Mouse (Mus musculus) spleen, adult 2 months (tissue): ENCODE results near the gene Ednra. TPM values are rescaled to one million over a fixed set of nuclear protein-coding genes. Genes with fewer than 3 reads are reported as not detected.

Experiments used
- DNase-seq, 2 experiments: peaks; one replicate each; pipeline versions ENCODE4 v3.0.0 to v3.0.0-alpha.2; 2012 to 2021; ENCODE audit warnings: low spot score in 2 of 2, low read depth in 1 of 2
- H3K27ac ChIP-seq: fragments of 200-500 bp; 2 replicates; pipeline ENCODE4 v1.5.1; 2012; ENCODE audit warnings: low read length, inconsistent platforms; ENCODE audit not compliant: insufficient read depth
- H3K27me3 ChIP-seq: fragments of 200-500 bp; 2 replicates; pipeline ENCODE4 v1.6.1; 2012; ENCODE audit warnings: mild to moderate bottlenecking, moderate library complexity, low read length, inconsistent platforms; ENCODE audit not compliant: control insufficient read depth, insufficient read depth
- H3K36me3 ChIP-seq: fragments of 200-500 bp; 2 replicates; pipeline ENCODE4 v1.6.1; 2012; ENCODE audit warnings: mild to moderate bottlenecking, low read length, inconsistent platforms; ENCODE audit not compliant: control insufficient read depth, insufficient read depth
- H3K4me1 ChIP-seq: fragments of 200-500 bp; 2 replicates; pipeline ENCODE4 v1.6.1; 2011; ENCODE audit warnings: inconsistent platforms; ENCODE audit not compliant: control insufficient read depth, insufficient read depth, insufficient read length
- H3K4me3 ChIP-seq: fragments of 200-500 bp; 2 replicates; pipeline ENCODE4 v1.5.1; 2011; ENCODE audit warnings: mild to moderate bottlenecking, inconsistent platforms; ENCODE audit not compliant: insufficient read depth, insufficient read length; ENCODE audit errors: extremely low read depth
- CTCF ChIP-seq: fragments of 200-500 bp; IDR thresholded peaks from 2 replicates; pipeline ENCODE4 v1.5.1; 2011; ENCODE audit warnings: mild to moderate bottlenecking, inconsistent platforms; ENCODE audit not compliant: insufficient read depth, insufficient read length, insufficient replicate concordance; ENCODE audit errors: extremely low read depth
- POLR2A ChIP-seq: fragments of 200-500 bp; IDR thresholded peaks from 2 replicates; pipeline ENCODE4 v1.6.1; 2011; ENCODE audit warnings: low read depth, low read length, inconsistent platforms
- WGBS: fragments of 180-500 bp; shearing (Covaris S2); methylation state at CpG from one replicate; pipeline ENCODE4 v1.1.7; 2018; 5-methylcytosine and 5-hydroxymethylcytosine counted together
- polyA plus RNA-seq: library from polyadenylated mRNA; depleted of rRNA; stranded (reverse); fragments of >200 nt; gene quantifications from 2 replicates; pipeline ENCODE4 v1.2.3, GENCODE M21; 2012

Gene Ednra
- polyA plus RNA-seq, 1 experiment = 2.1 TPM

- Histone ChIP-seq H3K36me3 (no peaks in the 10 kb centered on the region), H3K27ac (no peak overlapping the region), H3K4me1 (no peaks in the 10 kb centered on the region), H3K4me3 (no peak overlapping the region), H3K27me3 (no peaks in the 10 kb centered on the region)
- no peak for DNase-seq
- WGBS = 86% methylated on average over 3 of the region's 3 CpGs
- no peak for TF ChIP-seq POLR2A
- TF ChIP-seq CTCF = no peak
Observed at GRCm38 (mm10) chr8:77762967-77763366, 38.7 kb upstream of the Ednra start.

- no peaks in the 10 kb centered on the region for H3K4me1 ChIP-seq
- 80% methylated on average over 4 of the region's 4 CpGs for WGBS
- no peaks in the 10 kb centered on the region for H3K27me3 ChIP-seq
- DNase-seq = no peak
- no peaks in the 10 kb centered on the region for H3K36me3 ChIP-seq
- TF ChIP-seq CTCF = no peak
- no peak for TF ChIP-seq POLR2A
- H3K4me3 ChIP-seq = no peak overlapping the region
- no peak overlapping the region for H3K27ac ChIP-seq
Observed at GRCm38 (mm10) chr8:77755441-77755840, 31.2 kb upstream of the Ednra start.

- no peak for DNase-seq
- 83% methylated on average over 5 of the region's 5 CpGs for WGBS
- H3K36me3 ChIP-seq = no peaks in the 10 kb centered on the region
- H3K27ac ChIP-seq = no peak overlapping the region
- H3K4me1 ChIP-seq = no peaks in the 10 kb centered on the region
- no peaks in the 10 kb centered on the region for H3K27me3 ChIP-seq
- no peak overlapping the region for H3K4me3 ChIP-seq
- TF ChIP-seq CTCF (no peak), POLR2A (no peak)
Observed at GRCm38 (mm10) chr8:77753796-77754195, 29.5 kb upstream of the Ednra start.

DNA sequence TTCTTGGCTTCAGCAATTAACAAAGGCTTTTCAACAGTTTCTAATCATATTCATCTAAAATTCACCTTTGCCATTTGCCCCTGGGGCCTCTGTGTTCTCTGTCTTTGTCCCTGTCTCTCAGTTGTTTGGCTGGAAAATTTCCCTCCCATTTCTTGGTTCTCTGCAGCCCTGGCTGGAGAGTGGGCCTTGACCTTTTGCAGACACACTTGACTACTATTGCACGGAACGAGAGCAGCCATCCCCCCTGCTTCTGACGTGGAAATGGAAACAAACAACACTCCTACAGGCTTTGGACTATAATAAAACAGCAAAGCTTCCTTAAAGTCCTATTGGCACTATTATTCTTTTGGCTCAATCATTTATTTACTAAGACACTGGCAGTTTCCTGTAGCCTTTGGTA is 27.8 kb upstream of the Ednra start:
- DNase-seq = no peak
- H3K4me1 ChIP-seq = no peaks in the 10 kb centered on the region
- no peak for TF ChIP-seq CTCF
- TF ChIP-seq POLR2A = no peak
- H3K36me3 ChIP-seq = no peaks in the 10 kb centered on the region
- H3K27me3 ChIP-seq = no peaks in the 10 kb centered on the region
- no peak overlapping the region for H3K4me3 ChIP-seq
- no peak overlapping the region for H3K27ac ChIP-seq
- 80% methylated on average over 3 of the region's 3 CpGs for WGBS

DNA sequence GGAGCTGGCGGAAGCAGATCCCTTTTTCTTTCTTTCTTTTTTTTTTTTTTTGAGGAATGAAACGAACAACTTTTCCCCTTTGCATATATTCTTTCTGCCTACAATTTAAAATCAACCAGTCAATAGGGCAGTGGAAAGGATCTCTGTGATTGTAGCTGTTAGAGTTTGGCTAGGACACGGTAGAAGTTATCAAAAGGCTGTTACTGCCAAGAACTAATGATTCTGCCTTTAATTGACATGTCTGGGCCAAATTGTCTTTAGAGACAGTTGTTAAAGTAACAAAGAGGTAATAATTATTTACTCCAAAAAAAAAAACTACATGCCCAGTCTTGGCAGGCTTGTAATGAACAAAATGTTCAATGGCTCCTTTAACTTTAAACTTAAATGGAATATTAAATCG is 26.1 kb upstream of the Ednra start:
- Histone ChIP-seq H3K4me1 (no peaks in the 10 kb centered on the region), H3K27me3 (no peaks in the 10 kb centered on the region), H3K4me3 (no peak overlapping the region), H3K27ac (no peak overlapping the region), H3K36me3 (no peaks in the 10 kb centered on the region)
- TF ChIP-seq POLR2A (no peak), CTCF (no peak)
- no peak for DNase-seq
- 75% methylated on average over 4 of the region's 4 CpGs for WGBS

- Histone ChIP-seq H3K4me3 (no peak overlapping the region), H3K36me3 (no peaks in the 10 kb centered on the region), H3K27ac (no peak overlapping the region), H3K27me3 (no peaks in the 10 kb centered on the region), H3K4me1 (no peaks in the 10 kb centered on the region)
- no peak for TF ChIP-seq POLR2A
- TF ChIP-seq CTCF = no peak
- WGBS = 86% methylated on average over 3 of the region's 3 CpGs
- no peak for DNase-seq
Observed at GRCm38 (mm10) chr8:77744476-77744875, 20.2 kb upstream of the Ednra start.

GRCm38 (mm10) chr8:77742395-77742794 is 18.1 kb upstream of the Ednra start:
- no peaks in the 10 kb centered on the region for H3K27me3 ChIP-seq
- H3K4me1 ChIP-seq = no peaks in the 10 kb centered on the region
- DNase-seq = no peak
- 42% methylated on average over 2 of the region's 3 CpGs for WGBS
- H3K4me3 ChIP-seq = no peak overlapping the region
- H3K36me3 ChIP-seq = no peaks in the 10 kb centered on the region
- no peak overlapping the region for H3K27ac ChIP-seq
- TF ChIP-seq CTCF (no peak), POLR2A (no peak)
